In the genomic region with DNA sequence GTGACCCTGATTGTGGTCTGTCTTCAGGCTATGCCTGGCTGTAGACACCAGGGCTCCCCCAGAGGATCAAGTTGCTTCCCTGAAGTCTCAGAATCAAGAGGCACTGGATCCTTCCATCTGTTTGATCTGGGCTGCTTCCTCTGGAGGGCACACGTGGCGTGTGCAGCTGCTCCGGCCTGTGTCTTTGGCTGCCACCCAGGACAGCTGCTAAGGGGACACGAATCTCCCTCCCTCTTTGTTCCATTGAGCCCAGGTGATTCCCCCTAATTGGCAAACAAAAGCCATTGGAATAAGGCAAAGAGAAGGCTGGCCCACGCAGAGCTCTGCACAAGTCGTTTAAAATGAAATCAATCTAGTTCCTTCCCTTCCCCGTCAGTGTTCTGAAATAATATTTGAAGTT, we compare ENCODE assay signal across 9 mouse cellular contexts.
A peak's percentile ranks its signal among the peaks of the same experiment; 100 is the strongest.
DNase-seq lines count a peak whose midpoint lies in the region; ATAC-seq and TF ChIP-seq lines count a peak whose summit lies in the region.
"Had no signal": no experiment of that assay in that cellular context is flagged by ENCODE, and none has a peak within 500 bp of the region (broad histone marks: within the 10 kb centered on the region; RNA-seq: fewer than 3 reads in every experiment).

No protein-coding gene starts in this region.

- H3K27ac ChIP-seq in kidney, embryonic 16.5 days (ENCODE audit: low read length): no peak overlapping the region
- H3K27ac ChIP-seq in kidney, adult 2 months (ENCODE audit: insufficient read depth, low read depth, low read length): no peak overlapping the region
- peak overlapping the region; percentile 83 for H3K27ac ChIP-seq in limb, embryonic 15.5 days
- H3K27ac ChIP-seq: liver, embryonic 13.5 days had no signal

- ATAC-seq in kidney, embryonic 16.5 days (ENCODE audit: low FRiP score, low TSS enrichment): peak; percentile 59; the same call in 1 of the 2 replicates
- peak; percentile 75 for ATAC-seq in limb, embryonic 15.5 days (ENCODE audit: insufficient number of reproducible peaks, low FRiP score, low TSS enrichment, low read depth)

- H3K4me2 ChIP-seq in kidney, embryonic 16.5 days (replicated peaks; ENCODE audit: low read depth, low read length): no peak overlapping the region
- H3K4me2 ChIP-seq in limb, embryonic 15.5 days: no peak overlapping the region
- H3K4me2 ChIP-seq: liver, embryonic 13.5 days had no signal

- WGBS in kidney, embryonic 16.5 days: 24% methylated on average over 7 of the region's 7 CpGs
- 32% methylated on average over 7 of the region's 7 CpGs for WGBS in kidney, adult 2 months
- WGBS in limb, embryonic 15.5 days: 8% methylated on average over 7 of the region's 7 CpGs

- no peak overlapping the region for H3K9ac ChIP-seq in kidney, embryonic 16.5 days (replicated peaks; ENCODE audit: low read length)
- H3K9ac ChIP-seq in limb, embryonic 15.5 days: no peak overlapping the region
- H3K9ac ChIP-seq: liver, embryonic 13.5 days had no signal

- H3K4me1 ChIP-seq in kidney, embryonic 16.5 days (ENCODE audit: insufficient read depth, low read length): peaks cover 6% of the 10 kb centered on the region
- H3K4me1 ChIP-seq in kidney, adult 2 months (ENCODE audit: control insufficient read depth, insufficient read depth, low read length): no peaks in the 10 kb centered on the region
- H3K4me1 ChIP-seq in limb, embryonic 15.5 days: peaks cover 16% of the 10 kb centered on the region
- H3K4me1 ChIP-seq: liver, embryonic 13.5 days had no signal

- no peaks in the 10 kb centered on the region for H3K36me3 ChIP-seq in kidney, embryonic 16.5 days (ENCODE audit: insufficient read depth, low read length)
- no peaks in the 10 kb centered on the region for H3K36me3 ChIP-seq in kidney, adult 2 months (ENCODE audit: control insufficient read depth, insufficient read depth, low read length)
- no peaks in the 10 kb centered on the region for H3K36me3 ChIP-seq in limb, embryonic 15.5 days
- H3K36me3 ChIP-seq: liver, embryonic 13.5 days had no signal

- H3K9me3 ChIP-seq in kidney, embryonic 16.5 days (ENCODE audit: low read length): no peaks in the 10 kb centered on the region
- no peaks in the 10 kb centered on the region for H3K9me3 ChIP-seq in limb, embryonic 15.5 days
- H3K9me3 ChIP-seq: liver, embryonic 13.5 days had no signal

- no peak for DNase-seq in kidney, adult 2 months
- peak; percentile 9 for DNase-seq in adrenal gland, postnatal 25 days
- peak; percentile 81 for DNase-seq in gastrocnemius, postnatal 10 days
- no peak for DNase-seq in c-Kit-positive CD71-positive TER-119-positive erythroid progenitor cells, embryonic 14.5 days (ENCODE audit: low spot score)
- DNase-seq in urinary bladder, postnatal 36 days (ENCODE audit: low spot score in 2 of 2): no peak
- no peak for DNase-seq in cerebellum, postnatal 36 days
- DNase-seq: liver, embryonic 13.5 days had no signal

- no peak overlapping the region for H3K4me3 ChIP-seq in kidney, embryonic 16.5 days (ENCODE audit: low read length)
- no peak overlapping the region for H3K4me3 ChIP-seq in kidney, adult 2 months (ENCODE audit: insufficient read depth, low read depth, low read length)
- no peak overlapping the region for H3K4me3 ChIP-seq in limb, embryonic 15.5 days
- H3K4me3 ChIP-seq: liver, embryonic 13.5 days had no signal

- no peak for TF ChIP-seq CTCF in kidney, adult 2 months (conservative IDR thresholded peaks at IDR 0.05; ENCODE audit: insufficient read depth, insufficient read length, low read depth, low read length)

- no peaks in the 10 kb centered on the region for H3K27me3 ChIP-seq in kidney, embryonic 16.5 days (ENCODE audit: insufficient read depth, low read length)
- no peaks in the 10 kb centered on the region for H3K27me3 ChIP-seq in kidney, adult 2 months (replicated peaks; ENCODE audit: control insufficient read depth, insufficient read depth, low read length)
- H3K27me3 ChIP-seq in limb, embryonic 15.5 days: no peaks in the 10 kb centered on the region
- H3K27me3 ChIP-seq: liver, embryonic 13.5 days had no signal

- no peak for TF ChIP-seq POLR2A in kidney, adult 2 months (IDR thresholded peaks at IDR 0.05; ENCODE audit: low read depth, low read length)

Comparison
In these comparisons a context has a peak if more than half of its experiments do, and no peak if none do; other contexts are left out.
1. DNase-seq: peak in adrenal gland, postnatal 25 days (single experiment) and gastrocnemius, postnatal 10 days (single experiment); none in kidney, adult 2 months (single experiment), c-Kit-positive CD71-positive TER-119-positive erythroid progenitor cells, embryonic 14.5 days (single experiment), urinary bladder, postnatal 36 days (0 of 2) and cerebellum, postnatal 36 days (0 of 2).